Mouse (Mus musculus) urinary bladder, postnatal 14 days (tissue): ENCODE results near the gene Hspb7.

Experiments used
- DNase-seq: peaks from one replicate; pipeline ENCODE4 v3.0.0; 2021; ENCODE audit warnings: low spot score

Gene Hspb7

DNA sequence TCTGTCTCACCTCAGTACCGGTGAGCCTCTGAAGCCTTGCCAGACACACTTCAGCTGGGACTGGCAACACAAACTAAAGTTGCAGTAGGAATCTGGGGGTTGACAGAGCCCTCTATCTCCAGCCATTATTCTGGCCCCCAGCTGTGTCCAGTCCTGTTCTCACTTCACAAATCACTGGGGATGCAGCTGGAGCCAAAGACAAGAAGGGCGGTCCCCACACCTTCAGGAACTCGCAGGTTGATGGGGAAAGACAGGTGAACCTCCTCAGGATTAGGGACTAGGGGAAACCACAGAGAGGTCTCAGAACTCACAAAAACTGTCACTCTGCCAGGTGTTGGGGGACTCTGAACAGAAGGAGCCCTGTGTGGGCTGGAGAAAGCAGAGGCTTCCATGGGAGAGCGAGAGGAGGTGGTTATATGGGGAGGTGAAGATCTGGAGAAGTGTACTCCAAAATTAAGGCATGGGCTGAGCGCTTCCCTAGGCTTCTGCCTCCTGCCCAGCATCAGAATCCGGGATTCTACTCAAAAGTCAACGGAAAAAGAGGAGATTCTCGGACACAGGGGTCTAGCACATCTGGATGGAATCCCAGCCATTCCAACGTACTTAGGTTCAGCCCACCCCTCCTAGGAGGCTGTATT lies at the start of gene Hspb7:
TSS of gene Hspb7 (plus strand) at position 588 of the 638 bp plus-strand sequence.
- no peak for DNase-seq

DNA sequence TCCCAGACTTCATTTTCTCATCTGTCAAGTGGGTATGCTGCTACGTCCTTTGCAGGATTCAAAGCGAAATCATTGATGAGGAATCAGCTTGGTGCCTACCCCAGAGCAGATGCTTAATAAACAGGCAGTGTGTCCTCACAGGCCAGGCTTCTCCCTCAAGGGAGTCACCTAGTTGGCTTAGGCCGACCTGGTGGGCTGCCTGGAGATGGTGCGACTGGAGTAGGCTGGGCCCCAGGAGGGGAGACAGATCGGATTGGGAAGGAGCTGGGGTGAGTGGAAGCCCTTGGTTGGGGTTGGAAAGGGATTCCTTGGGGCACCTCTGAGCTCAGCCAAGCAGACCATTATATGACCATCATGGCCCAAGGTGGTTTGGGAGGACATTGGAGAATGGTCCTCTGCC lies 48.2 kb upstream of the Hspb7 start:
- DNase-seq, result no peak

DNA sequence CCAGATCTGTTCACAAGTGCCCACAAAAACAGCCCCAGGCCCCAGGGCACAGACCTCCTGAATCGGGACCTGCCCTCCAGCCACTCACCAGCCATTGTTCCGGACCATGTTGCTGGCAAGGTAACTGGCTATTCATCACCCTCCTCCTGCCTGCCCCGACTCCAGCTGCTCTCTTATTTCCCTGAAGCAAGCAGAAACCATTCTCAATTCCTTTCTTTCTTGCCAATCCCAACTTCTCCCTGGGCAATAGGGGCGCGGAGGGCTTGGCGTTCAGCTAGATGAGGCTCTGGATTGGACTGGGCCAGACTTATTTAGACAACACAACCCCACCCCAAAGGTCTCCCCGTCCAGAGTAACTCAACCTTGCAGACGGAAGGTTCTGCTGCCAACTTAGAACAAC lies 40.9 kb upstream of the Hspb7 start:
- DNase-seq, result no peak

DNA sequence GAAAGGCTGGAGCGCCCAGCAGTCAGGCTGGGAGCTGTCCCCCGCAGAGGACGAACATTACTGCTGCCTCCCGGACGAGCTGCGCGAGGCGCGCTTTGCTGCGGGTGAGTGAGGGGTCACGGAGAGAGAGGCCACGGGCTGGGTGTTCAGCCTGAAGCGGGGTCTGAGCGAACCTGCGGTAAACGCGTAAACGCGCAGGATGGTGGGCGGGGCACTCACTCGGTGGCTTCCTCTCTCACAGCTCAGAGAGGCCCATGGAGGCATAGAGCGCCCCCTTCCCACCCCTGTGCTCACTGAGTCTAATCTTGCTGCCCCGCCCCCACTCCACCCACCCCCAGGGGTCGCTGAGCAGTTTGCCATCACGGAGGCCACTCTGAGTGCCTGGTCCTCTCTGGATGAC lies 38.2 kb upstream of the Hspb7 start:
- DNase-seq, result no peak

DNA sequence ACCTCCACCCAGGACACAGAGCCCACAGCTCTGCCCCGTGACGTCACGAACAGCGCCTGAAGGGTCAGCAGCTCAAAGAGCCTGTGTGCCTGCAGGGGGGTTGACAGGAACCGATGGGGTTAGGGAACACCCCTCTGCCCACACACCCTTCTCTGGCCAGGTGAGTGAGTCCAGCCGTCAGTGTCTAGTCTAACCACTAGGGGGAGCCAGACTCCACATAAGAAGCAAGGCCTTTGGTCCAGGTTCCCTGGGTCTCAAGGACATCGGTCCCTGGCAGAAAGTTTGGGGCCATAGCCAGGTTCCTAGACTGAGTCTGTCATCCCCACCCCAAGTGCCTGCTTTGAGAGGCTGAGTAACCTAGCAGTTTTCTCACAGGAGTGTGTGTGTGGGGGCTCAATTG lies 35.3 kb upstream of the Hspb7 start:
- peak; percentile 44 for DNase-seq

DNA sequence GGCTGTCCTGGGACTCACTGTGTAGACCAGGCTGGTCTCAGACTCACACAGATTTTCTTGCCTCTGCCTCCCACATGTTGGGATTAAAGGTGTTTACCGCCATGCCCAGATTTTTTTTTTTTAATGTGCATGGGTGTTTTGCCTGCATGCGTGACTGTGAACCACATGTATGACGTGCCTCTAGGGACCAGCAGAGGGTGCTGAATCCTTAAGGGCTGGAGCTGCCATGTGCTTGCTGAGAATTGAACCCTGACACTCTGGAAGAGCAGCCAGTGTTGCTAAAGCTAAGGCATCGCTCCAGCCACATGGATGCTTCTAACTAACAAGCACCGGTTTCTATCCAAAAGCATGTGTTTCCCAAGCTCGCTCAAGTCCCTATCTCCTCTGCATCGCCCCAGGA lies 34.4 kb upstream of the Hspb7 start:
- DNase-seq, result no peak

DNA sequence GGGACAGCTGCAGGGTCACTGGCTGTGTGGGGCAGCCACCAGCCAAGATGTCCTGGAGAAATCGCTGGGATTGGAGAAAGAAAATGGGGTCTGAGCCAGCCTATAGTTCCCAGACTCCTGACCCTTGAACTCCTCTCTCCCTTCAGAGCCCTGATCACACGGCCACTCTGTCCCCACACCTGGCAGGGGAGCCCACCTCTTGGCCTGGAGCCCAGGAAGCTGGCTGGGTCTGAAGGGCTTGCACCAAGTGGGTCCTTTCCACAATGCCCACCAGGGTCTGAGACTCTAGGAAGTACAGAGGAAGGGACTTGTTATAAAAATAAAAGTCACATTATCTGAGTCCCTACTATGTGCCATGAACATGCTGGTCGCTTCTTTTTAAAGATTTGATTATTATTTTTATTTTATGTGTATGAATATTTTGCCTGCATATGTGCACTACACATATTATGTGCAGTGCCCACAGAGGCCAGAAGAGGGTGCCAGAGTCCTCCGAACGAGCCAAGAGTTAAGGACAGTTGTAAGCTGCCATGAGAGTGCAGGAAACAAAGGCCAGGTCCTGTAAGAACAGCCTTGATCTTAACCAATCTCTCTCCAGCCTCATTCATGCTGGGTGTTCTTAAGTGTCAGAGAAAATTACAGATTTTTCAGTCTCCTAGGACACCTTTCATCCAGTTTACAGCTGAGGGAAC lies 33.3 kb upstream of the Hspb7 start:
- peak; percentile 84 for DNase-seq

DNA sequence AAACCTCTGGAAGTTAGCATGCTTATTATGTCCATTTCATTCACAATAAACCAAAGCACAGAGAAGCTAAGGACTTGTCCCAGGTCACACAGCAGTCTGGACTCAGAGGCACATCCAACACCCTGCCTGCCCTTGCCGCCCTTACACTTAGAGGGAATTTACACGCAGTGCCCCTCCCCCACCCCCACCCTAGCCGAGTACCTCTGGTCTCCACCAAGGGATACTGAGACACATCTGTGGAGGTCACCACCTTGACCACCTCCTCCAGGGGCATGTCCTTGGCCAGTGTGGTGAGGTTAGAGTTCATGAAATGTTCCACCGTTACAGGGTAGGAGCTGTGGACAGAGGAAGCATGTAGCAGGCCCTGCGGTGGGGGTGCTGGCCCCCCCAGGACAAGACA lies 32.6 kb upstream of the Hspb7 start:
- no peak for DNase-seq

DNA sequence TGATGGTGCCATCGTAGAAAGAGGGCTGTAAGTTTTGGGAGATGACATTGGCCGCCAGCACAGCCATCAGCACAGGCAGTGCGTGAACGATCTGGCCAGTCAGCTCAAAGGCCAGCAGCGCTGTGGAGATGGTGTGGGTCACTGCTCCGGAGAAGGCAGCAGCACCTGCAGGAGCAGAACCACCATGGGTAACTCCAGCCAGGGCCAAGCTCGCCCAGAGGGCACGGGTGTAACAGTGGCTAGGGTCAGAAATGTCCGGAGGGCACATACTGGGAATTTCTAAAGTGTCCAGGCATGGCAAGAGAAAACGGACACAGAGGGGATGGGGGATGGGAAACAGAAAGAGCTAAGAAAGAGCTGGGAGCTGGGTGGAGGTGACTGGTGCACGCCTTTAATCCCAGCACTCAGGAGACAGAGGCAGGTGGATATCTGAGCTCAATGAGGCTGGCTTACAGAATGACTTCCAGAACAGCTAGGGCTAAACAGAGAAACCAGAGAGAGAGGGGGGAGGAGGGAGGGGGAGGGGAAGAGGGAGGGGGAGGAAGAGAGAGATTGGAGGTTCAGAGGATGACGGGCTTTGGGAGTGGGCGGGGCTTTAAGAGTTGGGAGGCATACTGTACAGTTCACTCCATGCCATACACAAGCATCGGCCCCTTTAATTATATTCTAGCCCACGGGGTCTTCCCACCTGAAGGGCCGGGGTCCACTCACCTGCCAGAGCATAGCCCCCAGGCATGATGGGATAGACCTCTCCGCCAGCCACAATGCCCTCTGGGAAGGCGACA lies 31.0 kb upstream of the Hspb7 start:
- DNase-seq, result no peak

DNA sequence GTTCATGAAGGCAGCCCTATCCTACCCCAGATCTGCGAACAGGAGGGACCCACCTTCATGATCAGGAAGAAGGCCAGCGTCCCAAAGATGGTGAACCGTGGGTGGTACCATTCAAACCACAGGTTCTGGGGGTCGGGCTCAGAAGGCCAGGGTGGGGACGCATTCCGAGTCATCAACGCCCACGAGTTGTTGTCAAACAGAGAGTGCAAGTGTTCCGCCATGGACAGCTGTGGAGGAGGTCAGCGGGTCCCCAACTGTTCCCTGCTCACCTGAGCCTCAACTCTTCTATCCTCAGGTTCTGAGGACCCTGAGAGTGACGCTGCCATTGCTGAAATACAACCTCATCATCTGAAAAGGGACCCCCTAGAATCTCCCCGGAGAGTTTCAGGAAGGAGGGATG lies 29.3 kb upstream of the Hspb7 start:
- no peak for DNase-seq

DNA sequence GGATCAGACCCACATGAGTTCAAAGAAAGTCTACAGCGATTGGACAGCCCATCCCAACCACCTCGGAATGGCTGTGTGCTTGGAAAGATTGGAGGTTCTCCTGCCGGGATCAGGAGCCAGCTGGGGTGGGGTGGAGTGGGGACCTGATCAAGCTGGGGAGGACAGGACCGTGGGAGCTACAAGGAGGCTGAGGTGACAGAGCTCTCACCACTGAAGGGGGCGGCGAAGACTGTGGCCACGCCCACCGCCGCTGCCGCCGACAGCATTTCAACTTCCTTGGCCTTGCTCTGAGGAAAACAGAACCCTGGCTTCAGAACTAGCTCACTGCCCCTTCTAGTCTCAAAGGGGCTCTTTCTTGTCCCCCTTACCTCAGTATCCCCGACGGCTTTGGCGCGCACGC lies 25.8 kb upstream of the Hspb7 start:
- no peak for DNase-seq

DNA sequence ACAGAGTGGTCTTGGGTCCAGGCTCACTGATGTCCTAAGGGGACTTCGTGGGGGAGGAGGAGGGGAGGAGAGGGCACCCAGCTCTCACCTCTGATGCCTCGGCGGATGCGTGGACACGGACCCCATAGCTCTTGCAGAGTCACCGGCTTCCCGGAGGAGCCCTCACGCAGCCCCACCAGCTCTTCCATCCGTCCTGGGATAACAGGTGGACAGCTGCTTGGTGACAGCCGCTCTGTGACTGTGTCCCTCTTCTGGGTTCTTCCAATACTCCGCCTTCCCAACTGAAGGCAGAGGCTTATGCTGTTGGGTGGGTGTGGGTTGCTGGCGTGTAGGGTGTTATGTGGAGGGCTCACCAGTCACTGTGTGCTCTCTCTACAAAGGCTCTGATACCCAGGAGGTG lies 22.7 kb upstream of the Hspb7 start:
- no peak for DNase-seq

DNA sequence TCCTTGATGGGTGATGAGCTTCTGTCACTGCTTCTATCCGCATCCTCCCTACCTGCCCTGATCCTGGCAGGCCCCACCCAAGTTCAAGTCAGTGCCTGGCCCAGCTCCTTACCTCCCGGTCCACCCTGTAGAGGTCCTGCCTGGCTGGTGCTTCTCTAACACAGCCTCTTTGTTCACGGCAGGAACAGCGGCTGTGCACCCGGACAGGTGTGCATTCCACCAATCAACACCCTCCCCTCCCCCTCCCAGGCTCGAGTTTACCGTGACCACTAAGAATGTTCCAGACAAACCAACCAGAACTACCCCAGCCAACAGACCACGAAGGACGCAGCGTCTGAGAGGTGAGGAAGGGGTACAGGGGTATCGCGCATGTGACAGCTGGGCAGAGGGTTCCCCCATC lies 22.0 kb upstream of the Hspb7 start, which contains the start of gene Clcnka:
TSS of gene Clcnka (minus strand) at position 180 of the 400 bp plus-strand sequence.
- no peak for DNase-seq

DNA sequence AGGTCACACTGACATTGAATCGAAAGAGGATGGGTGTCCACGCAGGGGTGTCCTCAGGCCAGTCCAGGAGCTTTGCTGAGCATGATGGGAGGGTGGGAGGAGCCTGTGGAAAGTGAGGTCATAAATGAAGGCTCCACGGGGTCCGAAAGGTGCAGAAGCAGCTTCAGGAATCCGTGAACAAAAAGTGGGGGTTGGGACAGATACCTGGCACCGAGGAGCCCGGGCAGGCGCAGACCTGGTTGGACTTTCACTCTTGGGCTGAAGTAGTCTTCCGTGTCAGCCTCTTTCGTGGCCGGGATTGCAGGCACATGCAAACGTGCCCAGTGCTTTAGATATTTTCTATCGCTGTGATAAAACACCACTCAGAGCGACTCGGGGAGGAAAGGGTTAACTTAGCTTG lies 20.4 kb upstream of the Hspb7 start:
- DNase-seq, result no peak

DNA sequence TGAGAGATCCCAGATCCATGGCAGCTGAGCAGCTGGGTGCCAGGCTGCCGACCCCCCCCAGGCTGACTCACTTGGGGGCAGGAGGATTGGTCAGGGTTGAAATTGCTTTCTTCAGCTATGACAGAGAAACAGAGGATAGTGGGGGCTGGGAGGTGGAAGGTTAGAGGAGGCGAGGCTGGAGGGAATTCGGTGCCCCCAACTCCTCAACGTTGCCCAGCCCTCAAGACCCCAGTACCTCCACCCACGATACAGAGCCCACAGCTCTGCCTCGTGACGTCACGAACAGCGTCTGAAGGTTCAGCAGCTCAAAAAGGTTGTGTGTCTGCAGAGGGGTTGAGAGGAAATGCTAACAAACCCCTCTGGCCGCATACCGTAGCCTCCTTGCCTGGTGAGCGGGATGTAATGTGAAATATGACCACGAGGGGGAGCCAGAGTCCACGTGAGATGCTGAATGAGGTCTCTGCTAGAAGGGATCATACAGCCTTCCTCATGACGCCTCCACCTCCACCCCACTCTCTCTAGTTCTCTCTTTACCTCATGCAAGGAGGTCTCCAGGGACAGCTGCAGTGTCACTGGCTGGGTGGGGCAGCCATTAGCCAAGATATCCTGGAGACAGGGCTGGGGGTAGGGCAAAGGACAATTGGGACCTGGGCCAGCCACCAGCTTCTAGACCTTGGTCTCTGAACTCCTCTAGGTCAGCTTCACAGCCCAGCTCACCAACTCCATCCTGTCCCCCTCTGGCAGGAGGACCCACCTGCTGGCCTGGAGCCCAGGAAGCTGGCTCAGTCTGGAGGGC lies 15.9 kb upstream of the Hspb7 start:
- peak; percentile 88 for DNase-seq

DNA sequence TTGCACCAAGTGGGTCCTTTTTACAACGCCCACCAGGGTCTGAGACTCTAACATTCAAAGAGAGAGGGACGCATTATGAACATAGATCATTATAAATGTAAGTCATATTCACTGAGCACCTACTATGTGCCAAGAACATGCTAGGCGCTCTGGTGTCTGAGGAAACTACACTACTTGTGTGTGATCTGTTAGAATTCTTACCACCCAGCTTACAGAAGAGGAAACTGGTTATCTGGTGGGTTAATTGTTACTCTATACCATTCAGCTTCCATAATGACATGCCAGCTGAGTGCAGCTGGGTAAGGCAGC lies 15.3 kb upstream of the Hspb7 start:
- DNase-seq, result no peak

DNA sequence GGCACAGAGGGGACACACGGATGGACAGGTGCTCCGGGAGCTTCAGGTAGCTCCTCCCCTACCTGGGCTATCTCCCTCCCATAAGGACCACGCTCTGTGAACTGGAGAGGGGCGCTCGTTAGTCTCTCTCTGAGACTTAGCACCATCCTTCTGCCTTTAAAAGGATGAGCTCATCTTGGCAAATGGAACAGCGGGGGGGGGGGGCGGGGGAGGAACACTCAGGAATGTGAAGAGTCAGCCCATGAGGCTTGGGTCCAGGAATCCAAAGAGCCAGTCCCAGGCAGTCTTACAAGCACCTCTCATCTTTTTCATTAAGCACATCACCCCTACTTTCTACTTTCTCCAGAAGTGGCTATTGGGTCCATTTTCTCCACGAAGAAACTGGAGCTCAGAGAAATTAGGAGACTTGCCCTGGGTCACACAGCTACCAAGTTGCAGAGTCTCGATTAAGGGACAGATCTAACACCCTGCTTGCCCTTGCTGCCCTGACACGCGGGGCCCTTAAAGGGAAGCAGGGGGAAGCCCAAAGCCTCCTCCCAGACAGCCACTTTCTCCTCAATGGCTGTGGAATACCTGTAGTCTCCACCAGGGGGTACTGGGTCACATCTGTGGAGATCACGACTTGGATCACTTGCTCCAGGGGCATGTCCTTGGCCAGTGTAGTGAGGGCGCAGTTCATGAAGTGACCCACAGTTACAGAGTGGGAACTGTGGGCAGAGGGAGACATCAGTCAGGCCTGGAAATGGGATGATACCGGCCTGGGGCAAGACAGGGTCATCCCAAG lies 13.9 kb upstream of the Hspb7 start:
- peak; percentile 62 for DNase-seq

DNA sequence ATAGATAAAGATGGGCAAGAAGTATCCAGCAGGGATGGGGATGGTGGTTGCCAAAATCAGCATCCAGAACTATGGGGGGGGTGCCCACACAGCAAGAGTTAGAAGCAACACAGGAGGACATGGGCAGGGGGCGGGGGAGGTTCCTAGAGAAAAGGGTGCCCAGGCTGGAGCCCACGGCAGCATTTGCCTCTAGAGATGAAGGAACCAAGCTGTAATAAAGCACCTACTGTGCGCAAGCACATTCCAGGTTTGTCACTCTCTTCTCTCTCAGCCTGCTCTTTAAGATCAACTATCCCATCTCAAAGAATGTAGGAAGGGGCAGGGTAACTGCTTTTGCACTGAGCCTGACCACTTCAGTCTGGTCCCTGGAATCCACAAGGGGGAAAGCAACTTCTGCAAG lies 12.0 kb upstream of the Hspb7 start:
- DNase-seq, result no peak

DNA sequence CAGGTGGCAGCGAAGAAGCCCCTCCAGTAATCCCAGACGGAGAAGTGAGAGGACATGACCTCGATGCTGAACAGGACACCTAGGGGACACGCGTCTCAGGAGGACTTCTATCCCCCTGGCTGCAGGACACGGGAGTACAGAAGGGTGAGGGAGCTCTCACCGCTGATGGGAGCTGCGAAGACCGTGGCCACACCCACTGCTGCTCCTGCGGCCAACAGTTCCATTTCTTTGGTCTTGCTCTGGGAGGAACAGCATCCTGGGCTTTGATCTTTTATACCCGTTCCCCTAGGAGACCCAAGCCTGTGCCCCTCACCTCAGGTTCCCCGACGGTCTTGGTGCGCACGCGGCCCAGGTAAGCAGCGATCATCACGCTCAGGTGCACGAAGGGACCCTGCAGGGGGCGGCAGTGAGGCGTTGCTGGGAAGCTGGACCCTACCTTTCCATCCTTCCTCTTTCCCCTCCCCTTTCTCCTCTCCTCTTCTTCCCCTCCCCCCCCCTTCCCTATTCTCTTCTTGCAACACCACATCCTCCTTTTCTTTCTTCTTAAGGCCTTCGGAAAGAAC lies 9.1 kb upstream of the Hspb7 start:
- DNase-seq, result no peak

DNA sequence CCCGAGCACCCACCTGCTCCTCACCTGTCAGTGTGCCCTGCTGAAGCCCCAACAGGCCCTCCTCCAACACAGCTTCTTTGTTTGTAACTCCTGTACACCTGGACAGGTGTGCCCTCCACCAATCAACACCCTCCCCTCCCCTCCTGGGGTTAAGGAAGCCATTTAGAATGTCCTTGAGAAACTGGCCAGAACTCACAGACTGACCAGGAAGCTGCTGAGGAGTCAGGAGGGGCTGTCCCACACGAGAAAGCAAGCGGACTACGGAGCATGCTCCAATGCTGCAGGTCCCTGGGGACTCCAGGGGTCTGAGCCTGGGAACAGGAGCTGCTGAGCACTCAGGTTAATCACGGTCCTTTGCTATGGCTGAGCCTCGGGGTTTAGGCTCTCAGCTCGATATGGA lies 4.7 kb upstream of the Hspb7 start, which contains the start of gene Clcnkb:
TSS of gene Clcnkb (minus strand) at position 91 of the 400 bp plus-strand sequence.
- no peak for DNase-seq
